Mouse (Mus musculus) E14TG2a.4 (cell line): ENCODE data around the gene Calhm5.

ENCODE experiments used
- CTCF ChIP-seq: conservative IDR thresholded peaks from 2 replicates; pipeline ENCODE4 v1.5.1; 2014; ENCODE audit warnings: low read length
- NANOG ChIP-seq: IDR thresholded peaks from 2 replicates; pipeline ENCODE4 v1.6.1; 2014; ENCODE audit warnings: borderline replicate concordance, low read length, mixed read lengths
- POU5F1 ChIP-seq: IDR thresholded peaks from 2 replicates; pipeline ENCODE4 v1.6.1; 2014; ENCODE audit warnings: low read length, borderline replicate concordance

GRCm38 (mm10) chr10:34138027-34138426, 41.7 kb upstream of the Calhm5 start:
- TF ChIP-seq CTCF (no peak), NANOG (no peak), POU5F1 (no peak)
